Mouse (Mus musculus): Measurements from ENCODE around the gene Rpl22.
A peak's percentile ranks its signal among the peaks of the same experiment; 100 is the strongest.

Gene Rpl22

DNA sequence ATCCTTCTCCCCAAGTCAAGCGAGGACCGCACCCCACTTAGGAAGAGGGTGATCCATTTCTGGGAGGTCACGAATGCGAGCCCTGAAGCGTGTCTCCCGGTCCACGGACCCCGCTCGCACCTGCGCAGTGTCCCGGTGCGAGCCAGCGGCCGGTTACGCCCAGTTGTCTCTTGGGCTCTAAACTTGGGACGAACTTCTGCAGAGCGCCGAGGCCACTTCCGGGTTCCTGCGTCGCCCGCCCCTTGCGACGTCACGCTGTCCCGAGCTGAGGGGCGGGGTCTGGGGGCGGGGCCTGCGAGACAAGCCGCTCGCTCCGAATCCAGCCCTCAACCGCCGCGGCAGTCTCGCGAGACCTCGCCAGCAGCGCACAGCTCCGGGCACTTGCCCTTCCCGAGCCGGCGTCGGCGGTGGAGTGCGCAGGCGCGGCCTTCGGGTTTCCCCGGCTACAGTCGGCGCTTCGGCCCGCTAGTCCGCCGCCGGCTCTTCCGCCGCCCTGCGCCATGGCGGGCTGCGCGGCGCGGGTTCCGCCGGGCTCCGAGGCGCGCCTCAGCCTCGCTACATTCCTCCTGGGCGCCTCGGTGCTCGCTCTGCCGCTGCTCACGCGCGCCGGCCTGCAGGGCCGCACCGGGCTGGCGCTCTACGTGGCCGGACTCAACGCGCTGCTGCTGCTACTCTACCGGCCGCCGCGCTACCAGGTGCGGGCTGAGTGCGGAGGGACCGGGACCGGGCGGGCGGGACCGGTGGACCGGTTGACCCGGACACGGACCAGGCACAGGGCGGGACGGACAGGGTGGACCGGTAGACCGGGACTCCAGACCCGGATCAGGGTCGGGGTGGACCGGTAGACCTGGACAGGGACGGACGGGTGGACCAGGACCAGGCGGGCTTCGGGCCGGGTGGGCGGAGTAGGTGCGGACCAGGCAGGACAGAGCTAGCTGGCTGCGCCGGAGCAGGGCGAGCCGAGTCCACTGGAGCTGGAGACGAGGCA lies 28.4 kb upstream of the Rpl22 start, which contains the start of gene Icmt:
Gene Icmt, plus strand, starts transcription at position 354 of the 988 bp plus-strand sequence.
- DNase-seq: peak; percentile 99 to 100

GRCm38 (mm10) chr4:152298836-152299235 lies 26.7 kb upstream of the Rpl22 start:
- DNase-seq: no peak

GRCm38 (mm10) chr4:152300375-152300774 lies 25.2 kb upstream of the Rpl22 start:
- no peak for DNase-seq

DNA sequence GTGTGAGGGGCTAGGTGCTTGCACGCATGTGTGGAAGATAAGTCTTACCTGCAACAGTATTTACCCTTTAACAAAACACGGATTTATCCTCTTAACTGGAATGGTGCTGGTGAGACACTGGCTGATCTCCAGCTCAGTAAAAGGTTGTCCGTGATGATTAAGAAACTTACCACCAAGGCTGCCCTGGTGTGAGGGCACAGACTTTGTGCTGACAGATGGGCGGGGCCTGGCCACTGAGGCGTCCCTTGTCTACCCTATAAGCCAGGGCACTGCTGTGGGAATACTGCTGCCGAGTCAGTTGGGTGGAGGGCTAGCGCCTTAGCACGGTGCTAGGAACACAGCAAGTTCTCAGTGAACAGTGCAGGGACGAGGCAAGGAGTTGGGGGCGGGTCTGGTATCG lies 23.5 kb upstream of the Rpl22 start:
- no peak for DNase-seq

DNA sequence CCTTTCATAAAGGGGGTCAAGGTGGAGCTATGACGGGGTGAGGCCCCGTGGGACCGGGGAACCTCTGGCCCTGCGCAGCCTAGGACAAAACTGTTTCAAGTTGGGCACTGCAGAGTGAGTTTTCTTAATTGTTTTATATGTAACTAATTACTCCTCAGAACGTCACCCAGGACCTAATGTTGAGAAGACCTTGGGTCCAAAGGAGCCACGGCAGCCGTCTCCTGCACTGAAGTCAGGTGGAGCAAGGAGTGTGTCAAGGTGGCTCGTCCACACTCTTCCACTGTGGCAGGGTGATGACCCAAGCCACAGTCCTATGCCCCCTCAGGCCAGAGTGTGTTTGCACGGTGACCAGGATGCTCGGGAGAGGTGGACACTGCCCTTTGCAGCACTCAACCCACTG lies 22.4 kb upstream of the Rpl22 start:
- no peak for DNase-seq

GRCm38 (mm10) chr4:152304685-152305084 lies 20.9 kb upstream of the Rpl22 start:
- no peak for DNase-seq

DNA sequence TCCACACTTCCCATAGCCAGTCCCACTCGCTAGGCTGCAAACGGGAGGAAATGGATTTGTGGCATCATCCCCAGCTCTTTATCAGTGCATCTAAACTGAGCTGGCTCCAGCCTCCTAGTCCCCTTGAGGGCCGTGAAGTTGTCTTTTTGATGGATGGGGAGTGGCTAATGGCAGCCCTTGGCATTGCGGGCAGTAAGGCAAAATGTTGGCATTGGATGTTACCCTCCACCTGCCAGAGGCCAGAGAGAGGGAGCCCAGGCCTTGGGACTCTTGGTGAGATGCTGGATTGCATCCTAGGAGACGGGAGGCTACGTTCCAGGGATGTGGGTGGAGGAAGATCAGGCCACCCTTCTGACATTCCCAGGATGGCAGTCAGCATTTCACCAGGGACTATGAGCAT lies 19.6 kb upstream of the Rpl22 start:
- DNase-seq: no peak

GRCm38 (mm10) chr4:152307542-152307941 lies 18.0 kb upstream of the Rpl22 start:
- DNase-seq: no peak

DNA sequence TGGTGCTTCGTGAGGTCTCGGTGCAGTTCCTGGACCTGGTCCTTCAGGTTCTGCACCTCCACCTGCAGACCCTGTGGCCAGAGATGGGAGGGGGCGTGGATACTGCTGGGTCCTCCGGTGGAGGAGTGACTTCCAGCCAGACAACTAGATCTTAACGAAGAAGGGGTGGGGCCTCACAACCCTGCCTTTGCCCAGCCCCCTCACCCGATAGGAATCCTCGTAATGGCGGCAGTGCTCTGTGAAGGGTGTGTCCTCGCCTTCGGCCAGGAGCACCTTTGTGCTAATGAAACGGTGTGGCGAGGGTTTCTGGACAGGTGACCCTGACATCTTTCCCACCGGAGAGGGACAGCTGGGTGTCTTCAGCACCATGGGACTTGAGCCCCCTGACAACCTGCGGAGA lies 13.4 kb upstream of the Rpl22 start:
- no peak for DNase-seq

DNA sequence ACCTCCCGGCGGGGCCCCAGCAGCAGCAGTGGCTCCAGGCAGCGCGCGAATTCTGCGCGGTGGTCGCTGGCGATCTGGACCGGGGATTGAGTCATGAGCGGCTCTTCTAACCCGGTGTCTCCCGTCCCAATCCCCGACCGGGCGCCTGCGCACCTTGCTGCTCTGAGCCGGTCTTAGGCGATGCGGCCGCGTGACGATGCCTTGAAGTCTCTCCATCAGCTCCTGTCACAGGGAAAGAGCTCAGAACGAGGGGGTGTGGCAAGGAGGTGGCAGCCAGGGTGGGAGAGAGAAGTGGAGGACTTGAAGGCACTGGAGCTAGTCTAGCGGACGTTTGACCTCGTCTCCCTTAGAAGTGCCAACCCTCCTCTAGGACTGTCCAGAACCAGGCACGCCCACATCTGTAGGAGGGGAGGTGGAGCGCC lies 12.3 kb upstream of the Rpl22 start:
- DNase-seq: peak in 1 of 2 experiments; percentile 39

DNA sequence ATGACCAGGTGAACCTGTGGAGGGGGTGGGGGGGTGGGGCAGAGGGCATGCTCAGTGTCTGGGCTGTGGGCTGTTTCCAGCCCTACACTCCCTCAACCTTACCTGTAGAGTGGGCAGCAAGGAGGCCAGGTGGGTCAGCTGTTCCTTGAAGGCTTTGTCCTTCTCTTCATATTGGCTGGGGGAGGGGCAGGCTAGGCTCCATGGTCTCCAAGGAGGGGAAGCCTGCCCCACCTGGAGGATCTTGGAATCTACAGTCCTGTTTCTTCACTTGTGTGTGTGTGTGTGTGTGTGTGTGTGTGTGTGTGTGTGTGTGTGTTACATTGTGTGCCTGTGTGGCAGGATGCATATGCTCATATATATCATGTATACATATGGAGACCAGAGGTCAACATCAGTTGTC lies 11.6 kb upstream of the Rpl22 start:
- no peak for DNase-seq

- DNase-seq: no peak
Measured at GRCm38 (mm10) chr4:152315498-152316213, 9.9 kb upstream of the Rpl22 start.

GRCm38 (mm10) chr4:152317631-152318033 lies 7.9 kb upstream of the Rpl22 start:
- no peak for DNase-seq

GRCm38 (mm10) chr4:152318517-152319234 lies 6.9 kb upstream of the Rpl22 start, which contains the start of gene Rnf207:
Rnf207 (minus strand) TSS chr4:152318993.
- peak; percentile 53 to 55 for DNase-seq

GRCm38 (mm10) chr4:152321464-152321863 lies 4.1 kb upstream of the Rpl22 start:
- no peak for DNase-seq

GRCm38 (mm10) chr4:152324641-152325562 lies 640 bp upstream of the Rpl22 start:
- DNase-seq: no peak

GRCm38 (mm10) chr4:152326543-152326942 lies 1.0 kb downstream of the Rpl22 start:
- DNase-seq: no peak

- no peak for DNase-seq
Measured at GRCm38 (mm10) chr4:152328691-152329090, 3.1 kb downstream of the Rpl22 start.

- DNase-seq: peak; percentile 55 to 72
Measured at GRCm38 (mm10) chr4:152332952-152333351, 7.4 kb downstream of the Rpl22 start.

DNA sequence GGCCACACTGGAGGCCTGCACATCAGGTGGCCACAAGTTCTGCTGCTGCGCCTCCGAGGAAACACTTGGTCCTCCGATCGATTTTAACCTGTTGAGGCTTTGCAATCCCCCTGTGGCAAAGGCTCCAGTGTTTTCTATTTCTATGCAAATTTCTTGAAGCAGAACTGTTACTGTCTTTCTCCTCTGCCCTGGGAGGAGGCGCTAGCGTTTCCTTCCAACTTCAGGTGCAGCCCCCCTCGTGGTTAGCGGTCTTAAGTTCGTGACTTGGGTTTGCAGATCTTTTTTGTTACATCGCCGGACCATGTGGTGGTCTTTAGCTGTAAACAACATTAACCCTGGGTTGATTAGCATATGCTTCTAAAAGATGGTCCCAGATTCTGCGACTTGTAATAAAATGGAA lies 8.0 kb downstream of the Rpl22 start:
- DNase-seq: no peak

- no peak for DNase-seq
Measured at GRCm38 (mm10) chr4:152337772-152338171, 12.2 kb downstream of the Rpl22 start.

Data from lung, adult 18-20 months (tissue).